Mouse (Mus musculus): ENCODE results near the gene Sergef.

GRCm38 (mm10) chr7:46603051-46603450 lies 36.6 kb downstream of the Sergef start:
- TF ChIP-seq CTCF (IDR thresholded peaks at IDR 0.05; ENCODE audit: low read depth) (no peak), EP300 (IDR thresholded peaks at IDR 0.05; ENCODE audit: low read depth) (no peak)

Measured in liver, embryonic 14.5 days (tissue).